Mouse (Mus musculus) gastrocnemius, postnatal 25 days (tissue): ENCODE data around the gene Foxp1. TPM values are rescaled to one million over a fixed set of nuclear protein-coding genes. Genes with fewer than 3 reads are reported as not detected.

Experiments
- DNase-seq: peaks from one replicate; pipeline ENCODE4 v3.0.0; 2022
- total RNA-seq, 2 experiments: library from RNA; stranded (reverse); gene quantifications; 1 replicate in 1 of 2; 2 replicates in 1 of 2; pipeline ENCODE4 v1.2.3; 2021

Foxp1 gene
- total RNA-seq, 2 experiments from 2014 or later = 16.9 to 17.8 TPM

- DNase-seq = no peak
These were observed 194.4 kb downstream of the Foxp1 start for GRCm38 (mm10) chr6:99328146-99328545.

- peak; percentile 75 for DNase-seq
These were observed 194.8 kb downstream of the Foxp1 start for GRCm38 (mm10) chr6:99327721-99328120.

DNA sequence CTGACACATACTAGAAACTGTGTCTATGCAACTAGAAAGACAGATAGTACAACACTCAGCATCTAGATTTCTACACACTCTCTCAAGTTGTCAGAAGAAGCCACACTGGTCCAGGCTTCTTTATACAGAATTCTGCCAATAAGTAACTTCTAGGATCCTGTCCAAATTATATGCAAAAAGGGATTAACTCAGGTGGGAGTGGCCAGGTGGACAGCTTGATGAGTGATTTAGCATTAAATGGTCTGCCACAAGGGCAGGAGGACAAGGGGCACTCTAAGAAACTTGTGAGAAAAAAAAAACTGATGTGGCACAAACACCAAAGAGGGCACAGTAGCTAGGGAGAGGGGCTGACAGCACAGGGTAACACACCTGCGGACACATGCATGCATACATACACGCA, 196.6 kb downstream of the Foxp1 start:
- DNase-seq = no peak

DNA sequence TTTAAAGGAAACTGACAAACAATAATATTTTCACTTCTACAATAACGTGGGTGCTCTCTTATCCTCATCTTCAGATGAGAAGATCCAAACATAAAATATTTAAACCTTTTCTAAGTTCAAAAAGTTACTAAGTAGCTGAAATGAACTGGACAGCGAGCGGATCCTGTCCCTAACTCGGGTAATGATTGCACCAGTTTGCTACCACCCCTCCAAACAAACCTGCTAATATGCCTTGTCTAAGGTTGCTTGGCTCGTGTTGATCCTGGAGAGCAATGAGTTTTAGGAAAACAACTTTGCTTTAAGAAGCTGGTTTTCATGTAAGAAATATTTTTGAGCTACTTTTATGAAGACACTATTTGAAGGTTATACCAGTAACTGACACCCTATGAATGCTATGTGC, 197.1 kb downstream of the Foxp1 start:
- no peak for DNase-seq

DNA sequence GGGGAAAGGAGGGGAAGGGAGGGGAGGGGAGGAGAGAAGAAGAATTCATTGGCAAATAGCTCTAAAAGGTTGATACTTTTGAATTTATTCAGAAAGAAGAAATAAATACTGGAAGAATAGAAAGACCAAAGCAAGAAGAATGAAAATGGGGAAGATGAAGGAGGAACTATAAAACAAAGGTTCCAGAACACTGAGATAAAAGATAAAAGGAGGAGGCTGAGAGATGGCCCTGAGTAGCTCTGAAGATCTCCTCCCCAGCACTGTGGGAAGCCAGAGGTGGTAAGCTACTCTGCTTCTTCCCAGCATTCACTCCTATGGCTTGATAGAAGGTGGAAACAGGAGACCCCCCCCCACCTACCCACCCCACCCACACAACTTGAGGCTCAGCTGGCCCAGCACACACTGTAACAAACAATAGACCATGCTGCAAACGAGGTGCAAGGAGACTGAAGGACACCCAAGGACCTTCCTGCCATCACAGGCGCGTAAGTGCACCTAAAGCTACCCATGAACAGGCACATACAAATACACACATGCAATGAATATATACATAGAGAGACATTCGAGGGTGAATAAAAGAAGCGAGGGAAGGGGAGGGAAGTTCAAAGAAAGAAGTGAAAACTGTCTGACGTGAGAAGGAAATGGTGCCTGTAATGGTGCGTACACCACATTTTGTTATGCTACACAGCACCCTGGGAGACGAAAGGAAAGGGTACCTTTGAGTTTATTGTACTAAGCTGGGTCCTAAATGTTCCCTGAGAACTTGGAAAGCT, 200.2 kb downstream of the Foxp1 start:
- DNase-seq = no peak

DNA sequence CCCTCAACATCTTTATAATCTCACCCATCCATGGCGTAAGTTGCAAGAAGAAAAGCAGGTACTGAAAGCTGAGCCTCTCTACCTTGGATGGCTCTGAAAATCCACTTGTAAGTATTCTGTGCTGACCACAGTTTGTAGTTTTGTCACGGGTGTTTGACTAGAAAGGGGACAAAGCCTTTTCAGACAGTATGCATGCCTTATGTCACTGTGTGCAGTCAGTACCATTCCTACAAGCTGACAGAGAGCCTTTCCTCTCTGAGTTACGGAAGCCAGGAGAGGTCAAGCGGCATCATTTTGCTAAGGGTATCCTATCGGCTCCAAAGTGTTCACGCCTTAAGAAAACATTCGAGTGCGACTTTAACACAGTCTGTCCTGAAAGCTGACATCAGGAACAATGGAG, 202.1 kb downstream of the Foxp1 start:
- no peak for DNase-seq

GRCm38 (mm10) chr6:99319415-99320405, 202.8 kb downstream of the Foxp1 start:
- DNase-seq = no peak

- DNase-seq = no peak
These were observed 207.8 kb downstream of the Foxp1 start for GRCm38 (mm10) chr6:99314746-99315145.

DNA sequence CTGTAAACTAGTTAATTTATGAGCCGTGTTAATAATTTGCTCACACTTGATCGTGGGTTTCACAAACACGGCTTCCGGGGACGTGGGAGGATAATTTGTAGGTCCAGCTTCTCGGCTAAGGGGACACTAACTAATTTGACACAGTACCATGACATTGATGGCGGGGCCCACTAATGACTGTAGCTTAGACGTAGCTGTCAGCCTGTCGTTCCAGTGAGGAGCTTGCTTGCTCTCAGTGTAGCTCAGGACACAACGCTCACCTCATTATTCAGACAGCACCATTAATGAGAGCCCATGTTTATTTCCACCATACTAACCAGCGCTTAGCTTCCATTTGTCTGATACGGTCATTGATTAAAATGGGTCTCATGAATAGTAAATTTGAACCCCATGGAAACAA, 212.0 kb downstream of the Foxp1 start:
- DNase-seq = no peak

DNA sequence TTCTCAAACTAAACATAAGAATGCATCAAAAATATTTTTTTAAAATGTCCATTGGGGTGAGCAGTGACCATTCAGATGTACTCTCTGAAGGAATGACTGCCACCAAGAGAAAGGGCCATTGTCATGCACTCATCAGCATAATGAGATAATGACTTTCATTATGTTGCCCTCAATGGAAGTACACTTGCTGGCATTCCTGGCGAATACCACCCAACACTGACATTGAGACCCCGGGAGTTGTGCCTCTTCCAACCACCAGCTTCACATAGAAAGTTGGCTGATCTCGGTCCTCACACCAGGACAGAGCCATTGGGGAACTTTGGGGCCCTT, 212.4 kb downstream of the Foxp1 start:
- DNase-seq = no peak

- no peak for DNase-seq
These were observed 212.9 kb downstream of the Foxp1 start for GRCm38 (mm10) chr6:99309466-99310170.

GRCm38 (mm10) chr6:99305751-99306150, 216.8 kb downstream of the Foxp1 start:
- no peak for DNase-seq

DNA sequence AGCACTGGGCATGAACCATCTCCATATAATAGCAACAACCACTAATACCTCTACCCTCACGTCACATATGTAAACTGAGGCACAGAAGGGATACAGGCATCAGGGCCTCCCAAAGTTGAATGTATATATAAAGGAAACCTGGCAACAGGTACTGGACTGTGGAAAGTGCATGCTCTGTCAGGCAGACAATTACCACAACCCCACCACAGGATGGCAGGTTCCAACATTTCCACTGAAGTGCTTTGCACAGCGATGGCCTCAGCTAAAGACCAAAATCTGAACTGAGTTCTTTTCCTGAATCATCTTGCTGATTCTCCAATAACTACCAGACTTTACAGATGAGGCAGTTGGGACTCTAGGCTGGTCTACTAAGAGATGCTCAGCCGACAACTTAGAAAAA, 217.3 kb downstream of the Foxp1 start:
- DNase-seq = no peak

- DNase-seq = no peak
These were observed 219.7 kb downstream of the Foxp1 start for GRCm38 (mm10) chr6:99302662-99303435.

- DNase-seq = no peak
These were observed 220.6 kb downstream of the Foxp1 start for GRCm38 (mm10) chr6:99301923-99302322.

DNA sequence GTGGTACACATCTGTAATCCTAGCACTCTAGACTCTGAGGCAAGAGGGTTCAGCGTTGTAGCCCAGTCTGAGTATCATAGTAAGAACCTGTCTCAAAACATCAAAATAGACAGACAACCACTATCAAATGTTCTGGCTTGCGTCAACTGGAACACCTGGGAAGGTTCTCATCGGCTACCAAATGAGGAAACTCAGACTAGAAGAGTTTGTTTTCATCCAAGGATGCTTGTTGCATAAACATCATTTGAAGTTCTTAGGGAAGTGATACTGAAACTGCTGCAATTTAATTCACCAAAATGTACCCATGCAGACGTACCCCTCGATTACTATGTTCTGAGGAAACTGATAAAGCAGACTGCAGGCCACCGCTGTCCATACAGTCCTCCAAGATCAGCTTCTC, 222.3 kb downstream of the Foxp1 start:
- no peak for DNase-seq

- DNase-seq = no peak
These were observed 223.3 kb downstream of the Foxp1 start for GRCm38 (mm10) chr6:99299196-99299595.

DNA sequence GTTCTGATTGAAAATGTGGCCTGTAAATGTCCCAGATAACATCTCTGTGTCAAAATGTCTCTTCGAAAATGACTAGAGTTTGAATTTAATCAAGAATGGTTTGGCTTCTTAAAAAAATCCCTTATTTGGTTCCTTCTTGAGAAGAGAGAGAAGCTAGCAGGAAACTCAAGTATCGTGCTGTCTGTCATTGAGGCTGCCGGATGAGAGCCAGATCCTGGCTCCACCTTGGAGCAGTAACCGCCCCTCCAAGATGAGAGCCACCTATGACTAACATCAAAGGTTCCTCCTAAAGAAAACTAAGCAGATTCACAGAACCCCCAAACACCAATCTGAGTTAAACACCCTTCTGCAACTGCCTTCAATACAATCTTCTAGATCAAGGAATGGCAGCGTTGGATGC, 225.0 kb downstream of the Foxp1 start:
- no peak for DNase-seq

DNA sequence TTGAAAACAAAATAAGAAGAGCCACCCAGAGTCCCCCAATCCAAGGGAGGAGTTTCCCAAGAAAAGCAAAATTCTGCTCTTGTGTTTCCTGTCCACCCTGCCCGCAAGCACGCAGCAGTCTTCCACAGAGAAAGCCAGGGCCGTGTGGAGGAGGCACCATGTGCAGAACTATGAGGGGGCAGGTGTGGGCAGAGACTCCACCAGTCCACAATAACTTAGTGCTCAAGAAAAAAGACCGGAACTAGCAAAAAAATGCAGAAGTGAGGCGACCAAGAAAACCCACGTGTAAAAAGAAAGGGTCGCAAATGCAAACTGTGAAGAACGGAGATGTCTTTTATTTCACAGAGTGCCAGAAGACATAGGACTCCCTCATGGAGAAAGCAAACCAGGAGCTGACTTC, 227.0 kb downstream of the Foxp1 start:
- DNase-seq = no peak

DNA sequence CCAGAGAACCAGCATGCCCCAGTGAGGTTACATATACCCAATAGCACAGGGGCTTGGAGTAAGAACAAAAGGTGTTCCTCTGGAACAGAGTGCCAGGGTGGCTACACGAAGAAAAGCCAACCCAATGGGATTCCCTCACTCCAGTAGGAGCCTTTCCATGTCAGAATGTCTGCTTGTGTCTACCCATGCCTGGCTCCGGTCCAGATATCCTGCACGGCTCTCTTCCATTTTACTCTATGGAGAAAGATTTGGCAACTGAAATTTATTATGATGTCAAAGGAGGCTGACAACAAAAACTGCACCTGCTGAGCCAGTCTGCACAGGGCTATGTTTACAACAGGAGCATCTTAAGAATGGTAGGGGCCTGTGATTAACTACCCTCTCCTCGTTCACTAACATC, 233.3 kb downstream of the Foxp1 start:
- no peak for DNase-seq

DNA sequence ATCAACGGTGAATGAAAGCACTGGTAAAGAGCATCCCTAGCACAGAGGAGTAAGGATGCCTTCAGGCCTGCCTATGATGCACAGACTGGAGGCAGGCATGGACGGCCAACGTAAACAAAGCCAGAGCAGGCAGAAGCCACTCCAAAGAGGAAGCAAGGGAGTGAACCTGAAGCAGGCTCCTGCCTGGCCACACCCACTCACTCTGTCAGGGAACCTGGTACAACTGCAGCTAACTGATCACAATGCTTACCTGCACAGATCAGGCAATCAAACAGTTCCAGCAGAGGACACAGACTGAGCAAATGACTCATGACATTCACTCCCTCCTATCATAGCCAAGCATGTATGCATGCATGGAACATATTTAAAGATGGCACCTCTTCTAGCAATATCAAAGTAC, 237.5 kb downstream of the Foxp1 start:
- DNase-seq = no peak

GRCm38 (mm10) chr6:99284019-99284418, 238.5 kb downstream of the Foxp1 start:
- no peak for DNase-seq
